Mouse (Mus musculus) NIH3T3 (cell line): ENCODE measurements around the gene Jsrp1.

ENCODE experiments used
- DNase-seq: peaks from one replicate; pipeline ENCODE4 v3.0.0-alpha.2; 2012; ENCODE audit warnings: low read depth

Gene Jsrp1

DNA sequence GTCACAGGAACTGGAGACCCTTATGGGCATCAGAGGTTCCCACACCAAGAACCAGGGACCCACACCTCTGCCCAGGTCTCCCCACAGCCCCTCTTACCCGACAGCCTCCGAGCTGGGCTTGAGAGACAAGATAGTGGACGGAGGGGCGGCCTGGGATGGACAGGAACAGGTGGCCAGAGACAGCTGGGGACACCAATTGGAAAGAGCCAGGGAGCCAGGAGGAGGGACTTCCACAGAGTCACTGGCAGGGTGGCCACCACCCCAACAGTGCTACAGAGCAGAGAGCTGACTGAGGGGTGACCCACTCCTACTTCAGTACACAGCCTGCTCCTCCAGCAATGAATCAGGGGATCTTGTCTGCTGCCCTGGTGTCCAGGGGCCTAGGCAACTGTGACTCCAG is at the start of gene Jsrp1:
Gene Jsrp1, minus strand, starts transcription at position 133 of the 400 bp plus-strand sequence.
- no peak for DNase-seq

DNA sequence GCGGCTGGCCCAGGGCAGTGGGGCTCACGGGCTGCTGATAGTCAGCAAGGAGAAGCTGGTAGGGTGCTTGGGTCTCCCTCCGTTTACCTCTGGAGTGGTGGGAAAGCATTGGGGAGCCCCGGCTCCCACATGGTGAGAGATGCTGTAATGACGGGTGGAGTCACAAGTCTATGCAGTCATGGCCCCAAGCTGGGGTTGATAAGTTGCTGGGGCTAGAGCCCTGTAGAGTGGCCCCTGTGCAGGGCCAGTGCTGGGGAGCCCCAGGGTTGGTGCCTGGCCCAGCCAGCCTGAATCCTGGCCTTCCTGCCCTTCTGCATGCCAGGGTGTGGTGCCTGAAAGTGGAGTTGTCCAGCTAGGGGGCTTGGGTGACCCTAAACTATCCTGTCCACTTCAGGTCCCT is 49.0 kb upstream of the Jsrp1 start:
- no peak for DNase-seq

DNA sequence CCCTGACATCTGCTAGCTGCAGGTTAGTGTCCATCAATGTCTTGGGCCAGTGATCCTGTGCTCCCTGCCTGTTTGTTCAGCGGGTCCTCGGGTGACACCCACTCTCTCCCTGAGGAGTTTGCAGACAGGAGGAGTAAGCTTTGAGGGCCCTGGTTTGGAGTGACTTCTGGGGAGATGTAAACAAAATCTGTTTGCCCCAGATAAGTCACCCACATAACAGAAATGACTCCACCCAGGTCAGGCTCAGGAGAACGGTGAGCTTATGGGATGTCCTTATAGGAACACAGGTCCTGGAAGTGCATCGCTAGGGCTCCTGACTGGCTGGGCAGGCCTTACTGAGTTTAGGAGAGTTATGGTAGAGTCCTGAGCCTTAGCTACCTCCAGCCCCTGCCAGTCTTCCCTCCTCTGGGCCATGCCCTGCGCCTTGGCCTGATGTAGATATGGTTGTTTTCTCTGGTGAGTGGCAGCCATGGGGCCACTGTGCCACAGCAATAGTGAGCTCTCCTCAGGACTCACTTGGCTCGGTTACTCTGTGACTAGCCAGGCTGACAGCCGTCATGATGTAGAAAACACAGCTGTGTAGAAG is 45.1 kb upstream of the Jsrp1 start:
- DNase-seq = no peak

DNA sequence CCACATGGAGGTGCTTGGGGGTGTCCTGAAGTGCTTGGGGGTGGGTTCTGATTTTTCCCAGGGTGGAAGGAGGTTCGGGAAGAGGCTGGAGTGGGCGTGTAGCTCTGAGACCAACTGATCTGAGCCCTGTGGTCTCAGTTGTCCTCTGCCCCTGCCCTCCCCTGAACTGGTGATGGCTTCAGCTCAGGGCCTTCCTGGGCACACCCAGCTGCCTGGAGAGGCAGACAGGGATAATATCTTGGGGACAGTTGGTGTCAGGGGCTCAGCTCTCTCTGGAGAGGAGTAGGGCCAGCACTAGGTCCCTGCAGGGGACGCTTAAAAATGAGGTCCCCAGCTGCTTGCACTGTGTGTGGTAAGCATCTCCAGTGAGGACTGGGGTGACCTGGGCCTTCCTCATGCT is 44.5 kb upstream of the Jsrp1 start:
- no peak for DNase-seq

DNA sequence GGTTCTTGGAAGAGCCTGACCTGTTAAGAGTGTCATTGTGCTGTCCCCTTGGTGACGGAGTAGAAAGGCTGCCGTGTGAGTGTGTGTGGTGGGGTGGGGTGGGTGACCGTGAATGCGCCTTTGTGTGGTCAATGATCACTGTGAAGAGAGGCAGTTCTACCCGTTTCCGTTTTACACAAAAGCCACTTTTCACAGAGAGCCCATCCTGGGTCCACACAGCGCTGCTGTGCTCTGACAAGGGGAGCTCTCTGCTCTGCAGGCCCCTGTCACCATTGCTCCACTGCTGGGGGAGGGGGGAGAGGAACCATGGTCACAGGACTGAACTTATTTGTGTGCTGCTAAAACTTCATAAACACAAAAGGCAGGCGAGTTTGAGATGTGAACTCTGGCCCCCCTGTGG is 44.1 kb upstream of the Jsrp1 start:
- no peak for DNase-seq

DNA sequence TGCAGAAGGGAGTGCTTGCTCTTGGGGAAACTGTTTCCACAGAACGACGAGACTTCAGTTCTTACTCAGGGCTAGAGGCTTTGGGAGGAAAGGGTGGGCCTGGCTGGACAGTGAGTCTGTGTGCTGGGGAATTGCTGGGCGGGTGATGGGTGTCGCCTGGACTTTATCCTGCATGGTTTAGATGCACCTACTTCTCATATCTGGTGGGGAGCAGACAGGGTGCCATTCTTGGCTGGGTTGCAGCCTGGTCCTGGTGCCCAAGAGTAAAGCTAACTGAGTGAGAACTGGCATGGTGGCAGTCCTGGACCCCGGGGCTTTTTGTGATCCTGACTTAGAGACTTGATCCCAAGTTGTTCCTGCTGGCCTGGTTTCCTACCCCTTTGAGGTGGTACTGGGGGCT is 43.6 kb upstream of the Jsrp1 start:
- no peak for DNase-seq

DNA sequence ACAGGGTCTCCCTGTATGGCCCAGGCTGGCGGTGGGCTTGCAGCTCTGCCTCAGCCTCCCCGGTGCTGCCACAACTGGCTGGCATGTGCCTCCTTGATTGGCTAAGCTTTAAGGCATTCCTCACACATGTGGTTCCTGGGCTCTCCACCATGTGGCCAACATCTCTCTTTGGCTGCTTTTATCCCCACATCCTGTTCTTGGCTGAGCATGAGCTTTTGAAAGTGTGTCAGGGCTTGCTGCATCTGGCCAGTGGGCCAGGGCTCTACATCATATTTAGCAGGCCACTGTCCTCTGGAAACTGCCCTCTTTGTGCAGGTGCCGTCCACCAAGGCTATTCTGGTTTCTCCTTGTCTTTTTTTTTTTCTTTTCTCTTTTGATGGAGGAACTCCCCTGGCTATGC is 43.0 kb upstream of the Jsrp1 start:
- DNase-seq = peak; percentile 80

DNA sequence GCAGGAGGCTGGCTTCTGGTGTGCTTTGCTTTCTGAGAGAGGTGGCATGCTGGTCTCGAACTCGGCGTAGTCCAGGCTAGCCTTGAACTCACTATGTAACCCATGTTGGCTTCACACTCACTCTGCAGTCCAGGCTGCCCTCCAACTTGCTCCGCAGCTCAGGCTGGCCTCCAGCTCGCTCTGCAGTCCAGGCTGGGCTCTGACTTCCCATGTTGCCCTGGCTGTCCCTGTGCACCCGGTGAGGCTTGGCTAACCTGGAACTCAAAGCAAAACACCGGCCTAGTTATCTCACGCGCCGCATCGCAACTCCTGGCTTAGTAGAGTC is 42.4 kb upstream of the Jsrp1 start:
- peak; percentile 45 for DNase-seq

DNA sequence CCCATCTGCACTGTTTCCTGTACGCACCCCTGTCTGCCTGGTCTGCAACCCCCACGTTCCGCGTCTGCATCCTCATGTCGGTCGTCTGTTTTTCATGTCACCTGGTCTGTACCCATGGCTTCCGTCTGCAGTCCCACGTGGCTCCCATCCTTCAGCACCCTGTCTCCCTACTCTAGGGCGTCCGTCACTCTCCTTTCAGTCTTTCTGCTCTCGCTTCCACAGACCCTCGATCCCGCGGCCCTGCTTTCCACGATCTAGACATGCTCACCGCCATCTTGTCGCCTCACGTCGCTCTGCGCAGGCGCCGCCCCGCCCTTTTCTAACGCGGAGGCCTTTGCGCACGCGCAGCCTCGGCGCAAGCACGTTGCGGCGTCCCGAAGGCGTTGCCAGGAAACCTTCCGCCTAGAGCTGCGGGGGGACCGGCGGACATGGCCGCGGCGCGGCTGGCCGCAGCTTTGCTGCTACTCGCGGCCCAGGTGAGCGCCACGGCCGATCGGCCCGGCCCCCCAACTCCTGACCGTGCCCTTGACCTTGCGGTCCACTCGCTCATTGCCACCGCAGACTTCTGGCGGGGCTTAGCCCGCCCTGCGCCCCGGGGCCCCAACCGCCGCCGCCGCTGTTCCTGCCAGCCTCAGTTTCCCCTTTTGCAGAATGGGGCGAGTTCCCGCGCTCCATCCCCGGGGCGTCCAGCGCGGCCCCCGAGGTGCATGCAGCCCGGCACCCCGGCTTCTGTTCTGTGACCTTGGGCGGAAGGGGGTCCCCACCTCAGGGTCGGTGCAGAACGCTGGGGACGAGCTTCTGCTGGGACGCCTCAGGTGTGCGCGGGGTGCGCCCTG is 41.8 kb upstream of the Jsrp1 start, which contains the start of the genes Lsm7 and Sppl2b:
Gene Lsm7, minus strand, starts transcription at position 297 of the 836 bp plus-strand sequence.
Gene Sppl2b, plus strand, starts transcription at position 363 of the 836 bp plus-strand sequence.
- peak; percentile 99 for DNase-seq

DNA sequence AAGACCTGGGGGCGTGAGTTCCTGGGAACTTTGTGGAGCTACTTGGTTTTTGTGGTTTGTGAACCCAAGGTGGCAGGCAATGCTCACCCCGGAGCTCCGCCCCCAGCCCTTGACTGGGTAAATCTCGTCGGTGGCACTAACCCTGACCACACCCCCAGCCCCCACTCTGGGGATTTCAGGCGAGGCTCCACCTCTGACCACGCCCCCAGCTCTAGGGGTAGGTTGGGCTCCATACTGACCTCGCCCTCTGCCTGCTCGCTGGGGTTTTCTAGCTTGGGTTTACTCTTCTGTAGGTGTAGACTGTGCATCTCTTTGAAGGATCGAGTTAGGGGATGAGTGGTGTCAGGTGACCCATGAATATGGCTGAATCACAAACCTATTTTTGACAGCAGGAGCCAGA is 35.3 kb upstream of the Jsrp1 start:
- DNase-seq = peak; percentile 59

DNA sequence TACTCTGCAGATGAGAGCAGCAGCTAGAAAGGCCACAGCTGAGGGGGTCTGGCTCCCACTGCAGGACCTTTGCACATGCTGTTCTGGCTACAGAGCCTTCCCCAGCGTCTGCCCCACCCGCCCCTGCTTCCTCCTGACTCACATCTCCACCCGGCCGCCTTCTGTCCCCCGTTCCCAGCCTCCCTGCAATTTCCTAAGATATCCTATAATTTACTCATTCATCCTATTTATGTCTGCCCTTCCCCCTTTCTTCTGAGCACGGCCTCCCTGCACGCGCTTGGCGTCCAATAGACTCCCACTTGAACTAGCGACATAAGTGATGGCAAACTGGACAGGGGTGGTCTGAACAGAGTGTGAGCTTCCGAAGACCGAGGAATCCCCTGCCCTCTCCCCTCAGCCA is 32.4 kb upstream of the Jsrp1 start:
- DNase-seq = no peak

DNA sequence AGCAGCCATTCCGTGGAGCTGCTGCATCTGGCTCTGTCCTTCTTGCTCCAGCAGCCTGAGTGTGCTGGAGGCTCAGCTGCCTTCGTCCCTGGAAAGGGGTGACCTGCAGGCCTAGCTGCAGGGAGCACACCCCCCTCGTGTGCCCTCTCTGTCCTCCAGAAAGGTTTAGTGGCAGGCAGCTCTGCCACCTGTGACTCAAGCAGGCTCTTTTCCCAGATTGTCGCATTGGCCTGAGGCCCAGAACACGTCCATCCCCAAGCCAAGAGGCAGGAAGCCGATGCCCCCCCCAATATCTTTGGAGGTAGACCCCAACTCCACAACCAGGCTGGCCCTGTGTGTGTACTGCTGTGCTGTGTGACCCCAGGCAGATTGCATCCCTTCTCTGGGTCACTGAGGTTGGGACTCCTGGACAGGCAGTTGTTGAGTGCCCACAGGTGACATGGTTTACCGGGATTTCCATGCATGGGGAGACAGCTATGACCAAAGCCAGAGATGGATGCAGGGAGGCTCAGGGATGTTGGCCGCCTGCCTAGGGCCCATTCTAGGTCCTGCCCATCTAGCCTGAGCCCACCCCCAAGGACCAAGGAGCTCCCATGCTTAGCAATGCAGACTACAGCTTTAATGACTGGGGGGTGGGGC is 31.9 kb upstream of the Jsrp1 start:
- no peak for DNase-seq

DNA sequence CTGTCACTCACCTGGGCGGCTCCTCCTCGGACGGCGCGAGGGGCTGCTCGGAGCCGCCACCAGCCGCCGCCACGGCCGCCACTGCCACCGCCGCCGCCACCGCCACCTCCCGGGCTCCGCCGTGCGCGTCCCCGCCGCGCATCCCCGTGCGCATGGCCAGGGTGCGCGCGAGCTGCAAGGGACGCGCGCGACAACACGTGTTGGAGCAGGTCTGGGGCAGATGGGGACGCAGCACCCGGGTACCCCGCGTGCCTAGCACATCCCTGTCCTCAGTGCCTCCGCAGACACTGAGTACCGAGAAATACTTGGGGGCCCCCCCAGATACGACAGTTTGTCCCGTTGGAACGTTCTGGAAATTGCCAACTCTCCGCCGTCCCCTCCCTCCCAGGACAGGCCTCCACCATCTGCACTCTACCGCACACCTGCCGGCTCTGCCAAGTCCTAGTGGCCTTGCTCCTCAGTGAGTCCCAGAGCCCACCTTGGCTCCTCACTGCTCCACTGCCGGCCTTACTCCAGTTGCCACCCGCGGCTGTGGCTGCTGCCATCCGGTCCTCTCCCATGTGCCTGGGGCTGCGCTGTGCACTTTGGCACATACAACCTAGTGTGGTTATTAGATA is 30.7 kb upstream of the Jsrp1 start, which contains the start of gene Lingo3:
Gene Lingo3, minus strand, starts transcription at position 109 of the 617 bp plus-strand sequence.
- no peak for DNase-seq

DNA sequence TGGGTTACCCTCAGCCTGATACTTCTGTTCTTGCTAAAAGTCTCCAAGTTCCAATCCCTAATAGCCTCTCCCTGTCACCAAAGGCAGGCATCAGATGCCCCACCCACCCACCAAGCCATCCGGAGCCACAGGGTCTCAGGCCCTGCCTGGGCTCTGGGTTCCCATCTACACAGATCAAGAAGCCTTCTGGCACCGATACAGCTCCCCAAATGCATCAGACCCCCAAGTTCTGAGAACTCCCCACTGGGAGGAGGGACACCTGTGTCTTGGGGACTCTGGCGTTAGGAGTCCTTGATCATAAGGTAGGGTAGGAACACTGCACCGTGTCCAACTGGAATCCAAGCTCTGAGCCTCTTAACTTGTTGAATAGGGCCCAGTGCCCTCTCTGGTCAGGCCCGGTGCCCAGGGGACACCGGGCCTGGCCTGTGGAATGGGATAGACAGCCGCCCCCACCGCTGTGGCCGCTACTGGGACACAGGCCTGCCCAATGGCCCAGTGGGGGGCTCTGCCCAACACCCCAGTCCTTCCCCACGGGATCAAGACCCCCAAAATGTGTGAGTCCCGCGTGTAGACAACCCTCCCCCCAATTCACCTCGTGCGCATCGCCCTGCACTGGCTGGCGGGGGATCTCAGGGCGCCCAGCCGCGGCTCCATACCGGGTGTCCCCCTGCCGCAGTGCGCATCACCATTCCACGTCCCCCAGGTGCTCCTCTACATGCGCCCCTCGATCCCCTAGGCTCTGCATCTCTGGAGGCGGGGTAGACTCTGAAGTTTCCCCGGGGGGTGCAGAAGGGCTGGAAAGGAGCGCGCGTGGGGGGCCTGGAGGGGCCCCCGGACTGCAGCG is 30.0 kb upstream of the Jsrp1 start:
- DNase-seq = no peak

DNA sequence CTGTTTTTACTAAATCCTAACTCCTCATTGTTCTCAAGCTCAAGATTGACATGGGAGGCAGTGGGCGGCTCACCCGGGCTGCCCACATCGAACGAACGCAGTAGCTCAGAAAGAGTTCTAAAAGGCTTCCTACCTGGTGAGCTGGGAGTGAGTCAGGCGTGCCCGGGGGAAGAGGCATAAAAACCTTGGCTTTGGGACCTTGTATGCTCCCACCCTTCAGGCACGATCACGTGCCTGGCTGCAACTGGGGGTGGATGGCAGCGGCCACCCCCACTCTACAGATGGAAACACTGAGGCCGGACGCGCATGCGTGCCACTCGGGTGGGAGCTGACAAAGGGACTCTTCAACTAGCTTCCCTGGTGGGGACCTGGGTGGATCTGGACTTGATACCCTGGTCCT is 29.0 kb upstream of the Jsrp1 start:
- no peak for DNase-seq

DNA sequence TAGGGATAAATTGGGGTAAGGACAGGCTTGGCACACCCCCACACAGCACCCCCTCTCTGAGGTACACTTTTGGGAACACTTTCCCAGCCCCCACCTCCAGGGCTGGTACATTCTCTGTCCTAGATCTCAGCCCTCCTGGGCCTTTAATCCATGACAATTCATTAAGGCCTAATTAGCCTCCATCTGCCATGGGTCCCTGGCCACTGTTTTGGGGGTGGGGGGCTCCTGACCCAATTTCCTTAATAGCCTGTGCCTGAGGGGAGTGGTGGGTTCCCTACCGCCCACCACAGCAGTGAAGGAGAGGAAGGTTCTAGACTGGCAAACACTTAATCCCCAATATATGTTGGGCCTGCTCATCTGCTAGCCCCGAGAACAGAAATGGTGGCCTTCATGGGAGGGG is 28.4 kb upstream of the Jsrp1 start:
- DNase-seq = no peak

DNA sequence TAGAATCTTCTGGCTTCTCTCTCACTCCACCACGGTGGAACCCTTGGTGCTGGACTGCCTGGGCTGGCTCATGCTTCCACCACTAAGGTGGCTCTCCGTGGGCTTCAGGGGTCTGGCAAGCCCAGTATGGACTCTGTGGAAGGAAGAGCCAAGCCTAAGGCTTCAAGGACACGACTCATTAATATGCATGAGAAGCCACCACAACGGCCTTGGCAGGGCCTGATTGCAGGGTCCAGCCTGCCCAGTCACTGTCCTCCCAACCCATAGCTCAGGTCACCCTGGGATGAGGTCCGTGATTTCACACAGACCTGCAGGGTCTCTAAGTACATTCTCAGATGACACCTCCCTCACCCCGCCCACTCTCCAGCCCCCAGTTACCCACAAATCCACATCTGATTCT is 26.6 kb upstream of the Jsrp1 start:
- DNase-seq = no peak

DNA sequence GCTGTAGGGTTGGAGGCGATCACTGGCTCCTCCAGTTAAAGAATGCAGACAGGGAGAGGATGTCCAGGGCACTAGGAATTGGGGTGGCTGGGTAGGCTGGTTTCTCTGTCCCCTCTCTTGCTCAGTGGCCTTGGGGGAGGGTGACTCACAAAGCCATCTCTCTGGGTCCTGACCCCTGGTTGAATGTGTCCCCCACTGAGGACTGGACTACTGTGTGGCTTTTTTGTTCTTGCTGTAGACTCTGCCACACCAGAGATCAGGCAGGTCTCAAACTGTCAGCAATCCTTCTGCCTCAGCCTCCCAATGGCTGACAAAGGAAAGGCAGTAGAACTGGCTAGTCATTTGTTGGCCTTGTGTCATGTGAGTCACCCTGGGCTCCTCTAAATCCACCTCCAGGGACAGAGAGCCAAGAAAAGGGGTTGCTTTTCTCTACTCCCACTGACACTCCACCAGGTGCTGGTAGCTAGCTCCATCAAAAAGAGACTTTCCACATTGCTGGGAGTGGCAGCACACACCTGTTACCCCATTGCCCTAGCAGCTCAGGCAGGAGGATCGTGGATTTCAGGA is 25.1 kb upstream of the Jsrp1 start:
- DNase-seq = peak; percentile 48

DNA sequence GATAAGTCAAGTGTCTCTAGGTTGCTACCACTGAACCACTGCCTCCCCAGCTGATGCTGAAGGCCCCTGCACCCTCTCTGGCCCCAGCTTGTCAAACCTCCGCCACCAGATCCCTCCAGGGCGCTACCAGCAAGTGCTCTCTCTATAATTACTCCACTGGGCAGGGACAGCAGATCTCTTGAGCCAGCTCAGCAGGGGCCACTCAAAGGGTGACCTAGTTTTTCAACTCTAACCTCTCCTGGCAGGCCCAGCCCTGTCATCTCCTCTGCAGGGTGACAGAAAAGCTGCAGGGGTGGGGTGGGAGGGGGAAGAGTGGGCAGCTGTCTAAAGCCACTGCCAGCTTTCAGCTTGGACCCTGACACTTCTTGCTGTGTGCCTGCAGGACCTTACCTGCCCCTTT is 24.5 kb upstream of the Jsrp1 start:
- DNase-seq = no peak

DNA sequence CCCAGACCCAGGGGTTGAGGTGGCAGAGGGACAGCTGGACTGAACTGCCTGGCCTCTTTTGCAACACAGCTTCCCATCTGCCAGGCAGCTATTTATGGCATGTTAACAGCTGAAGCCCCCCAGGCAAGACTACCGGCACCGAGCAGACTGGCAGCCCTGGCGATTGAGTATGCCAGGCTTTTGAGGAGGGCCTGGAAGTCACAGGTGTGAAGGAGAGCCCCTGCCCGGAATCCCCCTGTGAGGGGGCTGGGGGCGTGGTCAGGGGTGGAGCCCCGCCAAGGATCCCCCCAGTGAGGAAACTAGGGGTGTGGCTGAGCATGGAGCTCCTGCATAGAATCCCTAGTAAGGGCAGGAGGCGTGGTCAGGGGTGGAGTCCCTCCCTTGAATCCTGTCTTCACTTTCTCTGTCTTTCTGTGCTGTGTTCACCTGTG is 23.7 kb upstream of the Jsrp1 start:
- no peak for DNase-seq

DNA sequence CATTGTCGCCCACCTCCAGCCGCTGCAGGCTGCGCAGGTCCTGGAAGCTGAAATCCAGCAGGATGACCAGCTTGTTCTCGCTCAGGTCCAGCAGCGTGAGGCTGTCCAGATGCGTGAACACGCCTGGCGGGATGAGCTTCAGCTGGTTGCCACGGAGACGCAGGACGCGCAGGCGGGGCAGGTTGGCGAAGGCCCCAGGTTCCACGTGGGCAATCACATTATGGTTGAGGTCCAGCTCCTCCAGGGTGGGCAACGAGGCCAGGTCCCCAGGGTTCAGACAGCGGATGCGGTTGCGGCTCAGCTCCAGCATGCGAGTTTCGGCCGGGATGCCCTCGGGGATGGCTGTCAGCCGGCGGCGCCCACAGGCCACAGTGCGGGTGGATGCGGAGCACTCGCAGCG is 22.3 kb upstream of the Jsrp1 start:
- DNase-seq = no peak

DNA sequence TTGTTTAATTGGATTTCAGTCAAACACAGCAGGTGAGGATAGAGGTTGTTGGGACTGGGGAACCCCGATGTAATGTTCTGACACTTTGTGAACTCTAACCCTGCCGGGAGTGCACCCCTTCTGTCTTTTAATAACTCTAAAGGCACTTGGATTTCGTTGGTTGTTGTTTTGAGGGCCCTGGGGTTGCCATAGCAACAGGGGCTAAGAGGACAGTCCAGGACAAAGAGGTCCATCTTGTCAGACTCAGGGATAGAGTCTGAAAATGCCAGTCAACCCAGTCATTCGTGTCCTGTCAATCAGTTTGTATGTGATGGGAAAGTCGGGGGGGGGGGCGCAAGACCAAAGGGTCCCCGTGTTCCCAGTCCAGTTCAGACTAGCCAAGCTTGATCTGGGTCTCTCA is 19.5 kb upstream of the Jsrp1 start:
- DNase-seq = no peak
